Mouse (Mus musculus) stomach, postnatal 0 days (tissue): ENCODE measurements around the gene Mrpl22. TPM values are rescaled to one million over a fixed set of nuclear protein-coding genes. Genes with fewer than 3 reads are reported as not detected.
A peak's percentile ranks its signal among the peaks of the same experiment; 100 is the strongest.

Source experiments
- ATAC-seq: fragments of 200-750 bp; cut with Nextera tagmentation; 2 replicates; pipeline ENCODE4 v1.8.0; 2017; ENCODE audit not compliant: low FRiP score, low TSS enrichment
- DNase-seq: peaks from one replicate; pipeline ENCODE4 v3.0.0-alpha.2; 2016; ENCODE audit warnings: low spot score
- H3K27ac ChIP-seq: fragments of 300-500 bp; sonication (generic); replicated peaks from 2 replicates; pipeline ENCODE4 v1.5.1; 2014; ENCODE audit warnings: mild to moderate bottlenecking, control low read depth
- H3K27me3 ChIP-seq: fragments of 300-500 bp; sonication (generic); 2 replicates; pipeline ENCODE4 v1.6.1; 2014; ENCODE audit warnings: low read length; ENCODE audit not compliant: control insufficient read depth, insufficient read depth
- H3K36me3 ChIP-seq: fragments of 300-500 bp; sonication (generic); 2 replicates; pipeline ENCODE4 v1.6.1; 2014; ENCODE audit warnings: low read length, mixed read lengths; ENCODE audit not compliant: control insufficient read depth, insufficient read depth
- H3K4me1 ChIP-seq: fragments of 300-500 bp; sonication (generic); replicated peaks from 2 replicates; pipeline ENCODE4 v1.6.1; 2014; ENCODE audit warnings: antibody characterized with exemption; ENCODE audit not compliant: control insufficient read depth, insufficient read depth
- H3K4me2 ChIP-seq: fragments of 300-500 bp; sonication (generic); replicated peaks from 2 replicates; pipeline ENCODE4 v1.6.1; 2014; ENCODE audit warnings: low read depth, mild to moderate bottlenecking, control low read depth, moderate library complexity
- H3K4me3 ChIP-seq: fragments of 300-500 bp; sonication (generic); 2 replicates; pipeline ENCODE4 v1.5.1; 2014; ENCODE audit warnings: low read depth, low read length, control low read depth
- H3K9ac ChIP-seq: fragments of 300-500 bp; sonication (generic); 2 replicates; pipeline ENCODE4 v1.6.1; 2014; ENCODE audit warnings: mild to moderate bottlenecking, low read length, control low read depth, mixed read lengths
- H3K9me3 ChIP-seq: fragments of 300-500 bp; sonication (generic); 2 replicates; pipeline ENCODE4 v1.6.1; 2016; ENCODE audit warnings: low read length; ENCODE audit not compliant: control insufficient read depth
- CTCF ChIP-seq: IDR thresholded peaks from 2 replicates; pipeline ENCODE4 v1.5.1; 2016; ENCODE audit warnings: antibody characterized with exemption, low read depth, mild to moderate bottlenecking, moderate library complexity
- EP300 ChIP-seq: optimal IDR thresholded peaks from 2 replicates; pipeline ENCODE3; 2016; ENCODE audit warnings: antibody characterized with exemption
- WGBS: fragments of 180-500 bp; shearing (Covaris S2); extraction: QIAGEN DNeasy Blood & Tissue Kit; methylation state at CpG from one replicate; pipeline ENCODE4 v1.1.7; 2014; 5-methylcytosine and 5-hydroxymethylcytosine counted together
- polyA plus RNA-seq: library from polyadenylated mRNA; unstranded; fragments of >200 nt; fragmentation: Nextera tagmentation; extraction: Ambion mirVana; gene quantifications from 2 replicates; pipeline ENCODE4 v1.2.1, GENCODE M21; 2015

The Mrpl22 gene
- polyA plus RNA-seq, 1 experiment from 2014 or later: 98.6 TPM

DNA sequence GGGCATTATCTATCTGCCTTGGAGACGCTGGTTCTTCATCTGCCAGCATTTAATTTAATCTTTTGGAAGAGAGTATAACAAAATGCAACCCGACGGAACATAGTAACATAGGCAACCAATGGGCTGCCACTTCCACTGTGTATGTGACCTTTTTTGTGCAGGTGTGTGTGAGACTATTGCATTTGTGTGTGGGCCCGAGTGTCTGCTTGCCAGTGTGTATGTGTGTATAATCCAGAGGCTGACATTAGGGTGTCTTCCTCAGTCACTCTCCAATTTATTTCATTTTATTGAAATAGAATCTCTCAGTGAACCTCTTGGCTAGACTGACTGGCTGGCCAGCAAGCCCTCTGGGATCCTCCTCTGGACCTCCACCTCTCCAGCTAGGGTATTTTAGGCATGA lies 28.8 kb downstream of the Mrpl22 start:
- H3K36me3 ChIP-seq: no peaks in the 10 kb centered on the region
- 88% methylated on average over 4 of the region's 4 CpGs for WGBS
- H3K4me3 ChIP-seq: no peak overlapping the region
- H3K9me3 ChIP-seq: no peaks in the 10 kb centered on the region
- DNase-seq: no peak
- H3K4me1 ChIP-seq: no peaks in the 10 kb centered on the region
- peak overlapping the region; percentile 63 for H3K4me2 ChIP-seq
- no peak overlapping the region for H3K9ac ChIP-seq
- ATAC-seq: no peak
- no peak overlapping the region for H3K27ac ChIP-seq
- H3K27me3 ChIP-seq: no peaks in the 10 kb centered on the region
- TF ChIP-seq EP300 (no peak), CTCF (no peak)

DNA sequence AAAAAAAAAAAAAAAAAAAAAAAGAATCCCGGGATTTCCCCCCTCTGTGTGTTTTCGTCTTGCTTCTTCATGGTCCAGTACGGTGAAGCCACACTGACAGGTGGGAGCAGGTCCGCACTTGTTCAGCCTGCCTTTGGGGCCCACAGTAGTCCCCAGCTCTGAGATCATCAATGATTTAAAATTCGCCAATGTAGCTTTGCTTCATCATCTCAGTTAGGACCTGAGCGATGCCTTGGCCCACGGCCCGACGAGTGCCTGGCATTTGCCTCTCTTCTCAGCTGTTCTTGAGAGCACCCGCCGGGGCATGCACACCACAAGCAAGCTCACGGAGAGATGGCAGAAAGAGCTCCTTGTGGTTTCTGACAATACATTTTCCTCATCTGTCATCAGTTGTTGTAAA lies 29.6 kb downstream of the Mrpl22 start:
- H3K4me3 ChIP-seq: no peak overlapping the region
- no peaks in the 10 kb centered on the region for H3K36me3 ChIP-seq
- DNase-seq (no peak), ATAC-seq (no peak)
- H3K4me2 ChIP-seq: no peak overlapping the region
- TF ChIP-seq EP300 (no peak), CTCF (no peak)
- no peak overlapping the region for H3K9ac ChIP-seq
- H3K4me1 ChIP-seq: no peaks in the 10 kb centered on the region
- 80% methylated on average over 12 of the region's 12 CpGs for WGBS
- no peak overlapping the region for H3K27ac ChIP-seq
- H3K9me3 ChIP-seq: no peaks in the 10 kb centered on the region
- no peaks in the 10 kb centered on the region for H3K27me3 ChIP-seq

DNA sequence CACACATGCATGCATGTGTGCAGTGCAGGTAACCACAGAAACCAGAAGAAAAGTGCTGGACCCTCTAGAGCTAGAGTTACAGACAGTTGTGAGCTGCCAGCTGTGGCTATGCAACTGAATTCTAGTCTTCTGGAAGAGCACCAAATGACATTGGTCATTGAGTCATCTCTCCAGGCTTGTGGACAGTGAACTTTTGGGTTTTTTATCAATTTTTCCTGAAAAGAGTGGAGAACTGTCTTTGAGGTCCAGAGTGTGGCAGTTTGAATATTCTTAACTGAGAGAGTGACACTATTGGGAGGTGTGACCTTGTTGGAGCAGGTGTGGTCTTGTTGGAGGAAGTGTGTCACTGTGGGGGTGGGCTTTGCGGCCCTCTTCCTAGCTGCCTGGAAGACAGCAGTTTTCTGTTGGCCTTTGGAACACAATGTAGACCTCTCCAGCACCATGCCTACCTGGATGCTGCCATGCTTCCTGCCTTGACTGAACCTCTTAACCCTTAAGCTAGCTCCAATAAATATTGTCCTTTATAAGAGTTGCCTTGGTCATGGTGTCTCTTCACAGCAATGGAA lies 38.9 kb downstream of the Mrpl22 start:
- no peak for TF ChIP-seq CTCF
- TF ChIP-seq EP300: no peak
- Histone ChIP-seq H3K36me3 (no peaks in the 10 kb centered on the region), H3K4me3 (no peak overlapping the region), H3K4me2 (no peak overlapping the region), H3K9me3 (no peaks in the 10 kb centered on the region), H3K9ac (no peak overlapping the region), H3K27ac (no peak overlapping the region), H3K27me3 (no peaks in the 10 kb centered on the region), H3K4me1 (no peaks in the 10 kb centered on the region)
- DNase-seq (no peak), ATAC-seq (no peak)
- WGBS: 100% methylated on average over 1 of the region's 1 CpGs

DNA sequence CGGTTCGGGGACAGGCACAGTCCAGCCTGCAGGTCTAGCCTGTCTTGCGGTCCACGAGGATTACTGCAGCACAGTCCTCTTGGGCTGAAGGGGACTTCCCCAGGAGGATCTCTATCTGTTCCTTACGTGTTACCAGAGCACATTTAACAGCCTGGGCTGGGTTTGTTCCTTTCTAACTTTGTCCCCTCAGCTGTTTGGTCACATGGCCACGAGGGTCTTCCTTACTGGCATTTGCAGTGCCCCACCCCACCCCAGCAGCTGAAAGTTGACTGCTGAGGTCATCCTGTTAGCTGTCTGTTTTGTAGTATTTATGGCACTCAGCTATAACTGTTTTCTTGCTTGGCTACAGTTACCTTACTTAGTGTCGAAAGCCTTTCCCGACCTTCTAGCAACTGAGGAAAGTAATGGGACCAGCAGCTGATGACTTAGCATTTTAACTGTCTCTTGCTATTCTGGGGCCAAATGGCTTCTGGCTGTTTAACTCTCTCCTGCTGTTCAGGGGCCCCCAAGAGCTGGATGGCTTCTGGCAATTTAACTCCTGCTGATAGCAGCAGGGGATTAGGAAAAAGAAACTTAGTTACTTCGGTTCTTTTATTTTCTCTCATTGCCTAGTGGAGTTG lies 39.7 kb downstream of the Mrpl22 start:
- H3K4me2 ChIP-seq: no peak overlapping the region
- no peak for TF ChIP-seq CTCF
- no peak for TF ChIP-seq EP300
- no peaks in the 10 kb centered on the region for H3K27me3 ChIP-seq
- no peak overlapping the region for H3K27ac ChIP-seq
- no peaks in the 10 kb centered on the region for H3K36me3 ChIP-seq
- WGBS: 29% methylated on average over 9 of the region's 9 CpGs
- H3K9me3 ChIP-seq: no peaks in the 10 kb centered on the region
- ATAC-seq (no peak), DNase-seq (no peak)
- no peaks in the 10 kb centered on the region; the same call in 1 of the 2 replicates for H3K4me1 ChIP-seq
- H3K4me3 ChIP-seq: no peak overlapping the region
- no peak overlapping the region for H3K9ac ChIP-seq

DNA sequence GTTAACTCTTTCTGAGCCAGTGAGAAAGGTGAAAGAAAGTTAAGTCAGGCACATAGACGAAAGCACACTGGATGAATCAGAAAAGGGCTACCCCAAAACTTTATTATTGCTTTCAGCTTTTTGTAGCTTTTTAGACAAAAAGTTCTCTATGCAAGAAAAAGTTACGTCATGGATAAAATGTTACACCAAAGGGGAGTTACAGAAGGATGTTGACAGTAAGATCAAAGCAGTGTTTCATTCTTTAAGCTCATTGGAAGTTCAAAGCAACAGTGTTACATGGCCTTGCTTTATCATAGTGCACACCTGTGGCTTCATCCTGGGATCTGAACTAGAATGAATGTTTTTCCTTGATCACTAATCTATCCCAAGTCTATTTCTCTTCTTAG lies 40.2 kb downstream of the Mrpl22 start:
- H3K27ac ChIP-seq: no peak overlapping the region
- no peaks in the 10 kb centered on the region for H3K9me3 ChIP-seq
- TF ChIP-seq CTCF (no peak), EP300 (no peak)
- no peaks in the 10 kb centered on the region for H3K36me3 ChIP-seq
- 37% methylated on average over 2 of the region's 2 CpGs for WGBS
- no peaks in the 10 kb centered on the region for H3K27me3 ChIP-seq
- no peak overlapping the region for H3K4me2 ChIP-seq
- H3K4me1 ChIP-seq: no peaks in the 10 kb centered on the region; the same call in 1 of the 2 replicates
- no peak overlapping the region for H3K4me3 ChIP-seq
- ATAC-seq (no peak), DNase-seq (no peak)
- H3K9ac ChIP-seq: no peak overlapping the region

DNA sequence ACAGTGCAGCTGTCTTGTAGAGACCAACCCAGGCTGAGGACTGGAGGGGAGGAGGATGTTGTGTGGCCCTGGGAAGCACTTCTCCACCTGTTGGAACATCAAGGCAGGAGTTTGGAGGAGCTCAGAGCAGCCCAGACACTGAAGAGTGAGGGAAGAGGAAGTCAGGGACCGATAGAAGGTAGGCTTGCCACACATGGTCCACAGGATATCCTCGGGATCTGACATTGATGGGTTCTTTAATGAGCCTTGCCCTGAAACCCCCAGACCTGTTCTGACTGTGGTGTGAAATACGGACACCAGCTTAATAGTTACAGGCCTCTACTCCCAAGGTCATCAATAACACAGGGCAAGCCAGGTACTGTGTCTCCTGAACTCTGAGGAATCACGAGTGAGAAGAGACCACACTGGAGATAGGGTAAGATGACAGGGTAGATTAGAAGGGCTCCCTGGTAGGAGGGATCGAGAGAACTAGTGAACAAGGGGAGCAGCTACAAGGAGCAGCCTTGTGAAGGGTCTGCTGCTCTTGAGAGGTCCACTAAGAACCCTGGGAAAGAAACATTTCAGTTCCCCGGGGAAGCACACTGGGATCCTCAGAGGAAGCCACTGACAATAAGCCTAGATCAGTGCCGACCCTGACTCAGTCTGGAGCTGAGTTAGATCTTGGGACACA lies 42.3 kb downstream of the Mrpl22 start:
- TF ChIP-seq CTCF (no peak), EP300 (no peak)
- 77% methylated on average over 7 of the region's 7 CpGs for WGBS
- Histone ChIP-seq H3K9ac (no peak overlapping the region), H3K27ac (no peak overlapping the region), H3K4me1 (no peaks in the 10 kb centered on the region; the same call in 1 of the 2 replicates), H3K4me2 (peak overlapping the region; percentile 75), H3K9me3 (no peaks in the 10 kb centered on the region), H3K27me3 (no peaks in the 10 kb centered on the region), H3K4me3 (peak overlapping the region; percentile 58; the same call in 1 of the 2 replicates), H3K36me3 (no peaks in the 10 kb centered on the region)
- DNase-seq (no peak), ATAC-seq (no peak)
